Mouse (Mus musculus) thymus, adult 2 months (tissue): ENCODE data around the gene Tmem132e.

ENCODE experiments used
- CTCF ChIP-seq: fragments of 200-500 bp; IDR thresholded peaks from 2 replicates; pipeline ENCODE4 v1.5.1; 2012; ENCODE audit warnings: mild to moderate bottlenecking, control low read depth, low read length, moderate library complexity, borderline replicate concordance; ENCODE audit not compliant: control insufficient read depth, poor library complexity, insufficient read depth; ENCODE audit errors: extremely low read depth
- POLR2A ChIP-seq: fragments of 200-500 bp; IDR thresholded peaks from 2 replicates; pipeline ENCODE4 v1.6.1; 2012; ENCODE audit warnings: mild to moderate bottlenecking, low read length, control low read depth, moderate library complexity; ENCODE audit not compliant: control insufficient read depth, poor library complexity, insufficient read depth; ENCODE audit errors: extremely low read depth

- no peak for TF ChIP-seq POLR2A
- no peak for TF ChIP-seq CTCF
Measured at GRCm38 (mm10) chr11:82340900-82341299, 47.8 kb upstream of the Tmem132e start.
